Mouse (Mus musculus): ENCODE measurements at regions not wholly inside any gene's neighbourhood (a gene's known extent, or its start where the extent isn't known, plus 50 kb on each side); places are given as distances from the start of the nearest gene placed in this dataset.
"Not testable (repeated sequence)": the region's sequence is repeated elsewhere in the genome, so short reads cannot be mapped to it uniquely, and the experiment has no call there.

GRCm38 (mm10) chr2:166321992-166322667 is 166.7 kb upstream of the Sulf2 start:
- no peak for DNase-seq

- no peak for DNase-seq
These were observed 161.0 kb upstream of the Sulf2 start for GRCm38 (mm10) chr2:166316409-166316916.

GRCm38 (mm10) chr2:166310438-166310837 is 155.0 kb upstream of the Sulf2 start:
- DNase-seq, result no peak

- DNase-seq, result no peak
These were observed 154.4 kb upstream of the Sulf2 start for GRCm38 (mm10) chr2:166309882-166310281.

- DNase-seq, result no peak
These were observed 152.1 kb upstream of the Sulf2 start for GRCm38 (mm10) chr2:166307551-166307950.

GRCm38 (mm10) chr2:166305044-166306002 is 149.9 kb upstream of the Sulf2 start:
- DNase-seq, result no peak

GRCm38 (mm10) chr2:166303854-166304253 is 148.4 kb upstream of the Sulf2 start:
- no peak for DNase-seq

GRCm38 (mm10) chr2:166301161-166301560 is 145.7 kb upstream of the Sulf2 start:
- DNase-seq, result peak; percentile 42

GRCm38 (mm10) chr2:166294672-166295071 is 139.2 kb upstream of the Sulf2 start:
- no peak for DNase-seq

GRCm38 (mm10) chr2:166292987-166293386 is 137.5 kb upstream of the Sulf2 start:
- no peak for DNase-seq

- DNase-seq, result no peak
These were observed 135.8 kb upstream of the Sulf2 start for GRCm38 (mm10) chr2:166291266-166291665.

- no peak for DNase-seq
These were observed 135.4 kb upstream of the Sulf2 start for GRCm38 (mm10) chr2:166290826-166291225.

- no peak for DNase-seq
These were observed 133.7 kb upstream of the Sulf2 start for GRCm38 (mm10) chr2:166289198-166289597.

- DNase-seq, result not testable (repeated sequence)
These were observed 125.7 kb upstream of the Sulf2 start for GRCm38 (mm10) chr2:166281137-166281536.

- peak; percentile 25 for DNase-seq
These were observed 125.2 kb upstream of the Sulf2 start for GRCm38 (mm10) chr2:166280651-166281127.

- no peak for DNase-seq
These were observed 124.2 kb upstream of the Sulf2 start for GRCm38 (mm10) chr2:166279676-166280075.

GRCm38 (mm10) chr2:166275398-166275797 is 119.9 kb upstream of the Sulf2 start:
- DNase-seq, result no peak

GRCm38 (mm10) chr2:166274016-166274346 is 118.5 kb upstream of the Sulf2 start:
- DNase-seq, result no peak

- no peak for DNase-seq
These were observed 118.0 kb upstream of the Sulf2 start for GRCm38 (mm10) chr2:166273312-166274015.

GRCm38 (mm10) chr2:166272841-166273240 is 117.4 kb upstream of the Sulf2 start:
- DNase-seq, result no peak

- DNase-seq, result no peak
These were observed 116.7 kb upstream of the Sulf2 start for GRCm38 (mm10) chr2:166272190-166272543.

GRCm38 (mm10) chr2:166271373-166272189 is 116.1 kb upstream of the Sulf2 start:
- no peak for DNase-seq
